Mouse (Mus musculus): Measurements from ENCODE around the gene Avpr1a. TPM values are rescaled to one million over a fixed set of nuclear protein-coding genes. Genes with fewer than 3 reads are reported as not detected.

Avpr1a gene
- polyA plus RNA-seq, 1 experiment, result not detected

DNA sequence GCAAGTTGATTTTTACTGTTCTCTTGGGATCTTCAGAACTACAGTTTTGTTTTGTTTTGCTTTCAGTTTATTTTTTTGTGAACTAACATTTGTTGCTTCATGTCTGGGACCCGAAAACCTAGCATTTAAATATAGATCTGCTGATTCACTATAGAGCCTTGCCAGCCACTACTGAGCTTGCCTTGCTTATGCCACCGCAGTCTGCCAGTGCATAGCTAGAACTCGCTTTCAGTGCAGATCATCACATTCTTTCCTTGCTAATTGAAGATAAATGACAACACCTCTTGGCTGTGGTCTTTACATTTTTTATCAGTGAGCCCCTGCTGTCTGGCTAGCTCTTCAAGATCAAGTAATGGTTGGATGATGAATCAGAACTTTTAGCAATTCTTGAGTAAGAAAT lies 5.2 kb downstream of the Avpr1a start:
- peak overlapping the region; percentile 77 for H3K4me3 ChIP-seq (replicated peaks)

DNA sequence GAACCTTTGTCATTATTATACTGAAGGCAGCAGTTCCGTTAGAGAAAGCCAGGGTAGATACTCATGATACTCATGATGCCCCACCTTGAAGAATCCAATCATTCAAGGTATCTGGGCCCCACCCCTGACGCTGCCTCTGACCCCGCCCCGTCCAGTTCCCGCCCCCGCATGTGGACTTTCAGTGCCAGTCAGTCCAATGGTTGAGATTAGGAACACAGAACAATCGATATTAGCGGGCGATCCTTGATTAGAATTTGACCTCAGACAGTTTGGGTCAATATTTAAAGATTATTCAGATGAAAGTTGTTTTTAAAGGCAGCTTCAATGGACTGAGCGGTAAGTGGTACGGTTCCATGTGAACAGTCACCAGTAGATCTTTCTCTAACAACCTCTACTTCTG lies 7.5 kb downstream of the Avpr1a start:
- H3K4me1 ChIP-seq, result peaks cover 3% of the 10 kb centered on the region; the same call in 1 of the 2 replicates
- no peaks in the 10 kb centered on the region for H3K9me3 ChIP-seq
- peaks cover 4% of the 10 kb centered on the region for H3K27me3 ChIP-seq (replicated peaks)
- H3K4me3 ChIP-seq (replicated peaks), result no peak overlapping the region
- no peaks in the 10 kb centered on the region for H3K36me3 ChIP-seq (replicated peaks; ENCODE audit: low read length)
- no peak for TF ChIP-seq FLI1 (IDR thresholded peaks at IDR 0.05; ENCODE audit: low read length)
- no peak for TF ChIP-seq GATA1 (IDR thresholded peaks at IDR 0.05; ENCODE audit: borderline replicate concordance, low read length)

More for the DNA sequence above, 5.2 kb downstream of the Avpr1a start:
- Histone ChIP-seq H3K9me3 (peaks cover 12% of the 10 kb centered on the region; the same call in 1 of the 2 replicates), H3K36me3 (replicated peaks; ENCODE audit: low read length) (no peaks in the 10 kb centered on the region), H3K27me3 (replicated peaks) (peaks cover 21% of the 10 kb centered on the region), H3K4me1 (peaks cover 14% of the 10 kb centered on the region)
- TF ChIP-seq FLI1 (IDR thresholded peaks at IDR 0.05; ENCODE audit: low read length), result no peak
- TF ChIP-seq GATA1 (IDR thresholded peaks at IDR 0.05; ENCODE audit: borderline replicate concordance, low read length), result no peak

DNA sequence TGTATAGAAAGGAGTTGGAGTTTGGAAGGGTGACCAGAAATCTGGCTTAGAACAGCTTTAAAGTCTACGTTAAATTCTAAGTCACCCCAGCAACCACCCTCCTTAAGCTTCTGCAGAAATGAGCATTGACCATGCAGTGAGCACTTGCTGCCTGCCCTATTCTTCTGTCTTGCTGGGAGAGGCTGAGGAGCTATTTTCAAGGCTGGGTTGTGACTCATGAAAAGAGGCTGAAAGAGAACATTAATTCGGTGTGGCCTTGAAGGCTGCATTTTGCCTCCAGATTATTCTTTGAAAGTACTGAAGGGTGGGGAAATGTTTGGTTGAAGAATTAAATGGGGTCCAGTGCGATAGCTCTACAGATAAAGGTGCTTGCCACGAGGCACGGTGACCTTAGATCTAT lies 28.5 kb downstream of the Avpr1a start:
- TF ChIP-seq GATA1 (IDR thresholded peaks at IDR 0.05; ENCODE audit: borderline replicate concordance, low read length), result no peak
- TF ChIP-seq FLI1 (IDR thresholded peaks at IDR 0.05; ENCODE audit: low read length), result no peak
- Histone ChIP-seq H3K9me3 (no peaks in the 10 kb centered on the region), H3K4me3 (replicated peaks) (no peak overlapping the region), H3K4me1 (no peaks in the 10 kb centered on the region), H3K36me3 (replicated peaks; ENCODE audit: low read length) (no peaks in the 10 kb centered on the region), H3K27me3 (replicated peaks) (no peaks in the 10 kb centered on the region)

DNA sequence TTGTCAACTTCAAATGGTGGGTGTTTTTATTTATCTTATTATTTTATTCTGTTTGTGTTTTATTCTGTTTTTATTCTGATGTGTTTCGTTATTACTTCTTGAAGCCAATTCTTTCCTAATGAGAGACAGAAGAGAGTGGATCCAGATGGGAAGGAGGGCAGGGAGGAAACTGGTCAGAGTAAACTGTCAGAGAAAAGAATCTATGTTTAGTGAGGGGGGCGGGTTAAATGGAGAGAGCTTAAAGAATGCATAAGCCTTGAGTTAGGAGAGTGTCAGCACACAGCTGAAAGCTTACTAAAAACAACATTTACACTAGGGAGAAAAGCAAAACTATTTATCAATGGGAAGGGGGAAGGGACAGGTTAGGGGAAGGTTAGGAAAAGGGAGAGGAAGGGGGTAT lies 50.3 kb downstream of the Avpr1a start:
- Histone ChIP-seq H3K4me1 (no peaks in the 10 kb centered on the region), H3K9me3 (peaks cover 13% of the 10 kb centered on the region), H3K27me3 (replicated peaks) (no peaks in the 10 kb centered on the region), H3K36me3 (replicated peaks; ENCODE audit: low read length) (no peaks in the 10 kb centered on the region), H3K4me3 (replicated peaks) (no peak overlapping the region)
- TF ChIP-seq FLI1 (IDR thresholded peaks at IDR 0.05; ENCODE audit: low read length) (no peak), GATA1 (IDR thresholded peaks at IDR 0.05; ENCODE audit: borderline replicate concordance, low read length) (no peak)

DNA sequence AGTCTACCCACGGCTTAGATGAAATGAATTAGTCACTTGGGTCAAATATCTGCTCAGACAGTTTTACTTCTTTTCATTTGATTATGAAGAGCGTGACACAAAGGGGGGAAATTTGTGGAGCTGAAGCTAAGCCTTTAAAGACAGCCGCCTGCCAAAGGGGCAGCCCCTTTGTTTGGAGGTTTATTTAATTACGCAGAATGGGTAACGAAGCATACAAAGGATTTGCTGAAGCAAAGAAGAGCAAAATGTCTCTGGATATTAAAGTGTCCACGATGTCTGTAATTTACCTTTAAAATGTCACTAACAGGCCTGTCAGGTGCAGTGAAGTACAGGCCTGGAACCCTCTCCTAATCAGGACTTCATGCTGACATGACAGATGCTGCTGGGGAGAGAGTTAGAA lies 51.0 kb downstream of the Avpr1a start:
- Histone ChIP-seq H3K36me3 (replicated peaks; ENCODE audit: low read length) (no peaks in the 10 kb centered on the region), H3K4me3 (replicated peaks) (no peak overlapping the region), H3K4me1 (no peaks in the 10 kb centered on the region), H3K9me3 (peaks cover 13% of the 10 kb centered on the region), H3K27me3 (replicated peaks) (no peaks in the 10 kb centered on the region)
- TF ChIP-seq FLI1 (IDR thresholded peaks at IDR 0.05; ENCODE audit: low read length) (no peak), GATA1 (IDR thresholded peaks at IDR 0.05; ENCODE audit: borderline replicate concordance, low read length) (no peak)

Other genes with a start within 250 kb of the Avpr1a start
- gene Ppm1h, start 230.3 kb downstream of the Avpr1a start, polyA plus RNA-seq (2012; ENCODE audit: insufficient read depth, low replicate concordance), result 0.86 and 5.5 TPM in 2 replicates

All from megakaryocyte, embryonic 14.5 days (primary cell).